Mouse (Mus musculus): Measurements from ENCODE around the gene Sp1. TPM values are rescaled to one million over a fixed set of nuclear protein-coding genes. Genes with fewer than 3 reads are reported as not detected.
A peak's percentile ranks its signal among the peaks of the same experiment; 100 is the strongest.

Gene Sp1
- total and polyA plus RNA-seq, 3 experiments = 23.5 to 31.8 (median 27.1) TPM

- H3K9me3 ChIP-seq (replicated peaks; ENCODE audit: low read length) = peaks cover 13% of the 10 kb centered on the region
- in situ Hi-C loops (cut with MboI; ENCODE audit: low pct_ligation_motif_present, low pct_unique_long_range_greater_than_20kb, low sequenced_read_pairs) (no loop called here), dilution Hi-C loops (cut with MboI; ENCODE audit: extremely low pct_ligation_motif_present, extremely low pct_unique_long_range_greater_than_20kb, low sequenced_read_pairs) (no loop called here)
- H3K27me3 ChIP-seq (replicated peaks) = peaks cover 42% of the 10 kb centered on the region
- H3K4me2 ChIP-seq (ENCODE audit: insufficient read depth, low read depth, poor library complexity, severe bottlenecking) = no peak overlapping the region
- DNase-seq (ENCODE audit: extremely low read depth) = no peak
- H3K27ac ChIP-seq (ENCODE audit: insufficient read depth, low read depth) = no peak overlapping the region
- H3K79me2 ChIP-seq (replicated peaks; ENCODE audit: control insufficient read depth, extremely low read depth, insufficient read depth, poor library complexity, severe bottlenecking) = no peaks in the 10 kb centered on the region
- no peak overlapping the region for H3K4me3 ChIP-seq (replicated peaks in 1 of 3; ENCODE audit: low read depth in 2 of 3, low read length in 2 of 3, poor library complexity in 1 of 3)
- H3K36me3 ChIP-seq (replicated peaks in 1 of 2; ENCODE audit: control insufficient read depth in 1 of 2, insufficient read depth in 1 of 2, low read length in 1 of 2) = no peaks in the 10 kb centered on the region
- H3K4me1 ChIP-seq (ENCODE audit: control insufficient read depth in 1 of 2, insufficient read depth in 2 of 2) = 0 out of 4 replicates have a peak, but pooled peaks cover 0 to 7% of the 10 kb centered on the region in 2 experiments
- no peak overlapping the region for H3K9ac ChIP-seq (ENCODE audit: insufficient read depth, low read depth)
- TF ChIP-seq EP300 (IDR thresholded peaks at IDR 0.05; ENCODE audit: low read length) (no peak), HCFC1 (IDR thresholded peaks at IDR 0.05; ENCODE audit: low read depth, low read length) (no peak), ZC3H11A (IDR thresholded peaks at IDR 0.05; ENCODE audit: low read depth, low read length) (no peak), ETS1 (conservative IDR thresholded peaks at IDR 0.05; ENCODE audit: low read depth, low read length) (no peak), GABPA (IDR thresholded peaks at IDR 0.05; ENCODE audit: insufficient replicate concordance, low read depth, low read length) (no peak), TCF12 (IDR thresholded peaks at IDR 0.05; ENCODE audit: low read depth, low read length) (no peak), MAFK (IDR thresholded peaks at IDR 0.05; ENCODE audit: insufficient replicate concordance, low read length) (no peak), NELFE (IDR thresholded peaks at IDR 0.05; ENCODE audit: low read depth, low read length) (no peak)
Measured at GRCm38 (mm10) chr15:102356501-102357325, 49.2 kb upstream of the Sp1 start.

GRCm38 (mm10) chr15:102358126-102358525 lies 47.8 kb upstream of the Sp1 start:
- no peaks in the 10 kb centered on the region for H3K36me3 ChIP-seq (replicated peaks in 1 of 2; ENCODE audit: control insufficient read depth in 1 of 2, insufficient read depth in 1 of 2, low read length in 1 of 2)
- H3K27ac ChIP-seq (ENCODE audit: insufficient read depth, low read depth) = no peak overlapping the region
- H3K4me2 ChIP-seq (ENCODE audit: insufficient read depth, low read depth, poor library complexity, severe bottlenecking) = no peak overlapping the region; the same call in 1 of the 2 replicates
- dilution Hi-C loops (cut with MboI; ENCODE audit: extremely low pct_ligation_motif_present, extremely low pct_unique_long_range_greater_than_20kb, low sequenced_read_pairs) (no loop called here), in situ Hi-C loops (cut with MboI; ENCODE audit: low pct_ligation_motif_present, low pct_unique_long_range_greater_than_20kb, low sequenced_read_pairs) (no loop called here)
- DNase-seq (ENCODE audit: extremely low read depth) = no peak
- peaks cover 53% of the 10 kb centered on the region for H3K27me3 ChIP-seq (replicated peaks)
- peaks cover 13% of the 10 kb centered on the region for H3K9me3 ChIP-seq (replicated peaks; ENCODE audit: low read length)
- no peak overlapping the region for H3K9ac ChIP-seq (ENCODE audit: insufficient read depth, low read depth)
- peaks cover 7% of the 10 kb centered on the region in 2 experiments; a peak in 1 of 4 replicates for H3K4me1 ChIP-seq (ENCODE audit: control insufficient read depth in 1 of 2, insufficient read depth in 2 of 2)
- H3K4me3 ChIP-seq (replicated peaks in 1 of 3; ENCODE audit: low read depth in 2 of 3, low read length in 2 of 3, poor library complexity in 1 of 3) = no peak overlapping the region
- no peak for TF ChIP-seq TCF12 (IDR thresholded peaks at IDR 0.05; ENCODE audit: low read depth, low read length)
- 0 out of 4 replicates have a peak, but pooled peaks of 1 of the 2 experiments have one; percentile 18 for TF ChIP-seq CTCF (conservative IDR thresholded peaks at IDR 0.05 in 1 of 2, IDR thresholded peaks at IDR 0.05 in 1 of 2; ENCODE audit: low read depth in 2 of 2, low read length in 2 of 2)
- no peak for TF ChIP-seq PAX5 (IDR thresholded peaks at IDR 0.05; ENCODE audit: low read length)
- no peak for TF ChIP-seq RAD21 (IDR thresholded peaks at IDR 0.05; ENCODE audit: low read depth, low read length)
- TF ChIP-seq BHLHE40 (IDR thresholded peaks at IDR 0.05; ENCODE audit: low read depth, low read length) = 0 out of 2 replicates have a peak, but pooled peaks have one; percentile 16
- TF ChIP-seq JUN (IDR thresholded peaks at IDR 0.05; ENCODE audit: insufficient read depth, low read depth, low read length) = no peak
- TF ChIP-seq CHD1 (IDR thresholded peaks at IDR 0.05; ENCODE audit: low read depth, low read length) = no peak
- no peak for TF ChIP-seq ELF1 (IDR thresholded peaks at IDR 0.05; ENCODE audit: low read depth, low read length)
- TF ChIP-seq SMC3 (IDR thresholded peaks at IDR 0.05; ENCODE audit: low read depth, low read length) = no peak
- TF ChIP-seq UBTF (IDR thresholded peaks at IDR 0.05; ENCODE audit: low read depth, low read length) = no peak
- TF ChIP-seq NRF1 (IDR thresholded peaks at IDR 0.05; ENCODE audit: low read depth, low read length) = no peak
- no peak for TF ChIP-seq KAT2A (IDR thresholded peaks at IDR 0.05; ENCODE audit: insufficient replicate concordance, low read length)
- no peak for TF ChIP-seq MAZ (IDR thresholded peaks at IDR 0.05; ENCODE audit: low read depth, low read length)
- TF ChIP-seq TBP (conservative IDR thresholded peaks at IDR 0.05; ENCODE audit: low read depth, low read length) = no peak
- TF ChIP-seq MAFK (IDR thresholded peaks at IDR 0.05; ENCODE audit: insufficient replicate concordance, low read length) = no peak
- no peak for TF ChIP-seq USF2 (conservative IDR thresholded peaks at IDR 0.05; ENCODE audit: low read depth, low read length)
- H3K79me2 ChIP-seq (replicated peaks; ENCODE audit: control insufficient read depth, extremely low read depth, insufficient read depth, poor library complexity, severe bottlenecking) = no peaks in the 10 kb centered on the region
